Mouse (Mus musculus) kidney, embryonic 16.5 days (tissue): ENCODE results near the gene Igf2bp3. TPM values are rescaled to one million over a fixed set of nuclear protein-coding genes. Genes with fewer than 3 reads are reported as not detected.

Experiments used
- ATAC-seq: fragments of 200-750 bp; cut with Nextera tagmentation; 2 replicates; pipeline ENCODE4 v1.8.0; 2017; ENCODE audit warnings: moderate TSS enrichment; ENCODE audit not compliant: low FRiP score, low TSS enrichment
- H3K27ac ChIP-seq: fragments of 300-500 bp; sonication (generic); 2 replicates; pipeline ENCODE4 v1.5.1; 2014; ENCODE audit warnings: low read length
- H3K27me3 ChIP-seq: fragments of 300-500 bp; sonication (generic); 2 replicates; pipeline ENCODE4 v1.6.1; 2014; ENCODE audit warnings: low read length, control low read depth, mixed read lengths; ENCODE audit not compliant: insufficient read depth
- H3K36me3 ChIP-seq: fragments of 300-500 bp; sonication (generic); 2 replicates; pipeline ENCODE4 v1.6.1; 2014; ENCODE audit warnings: low read length, control low read depth, mixed read lengths; ENCODE audit not compliant: insufficient read depth
- H3K4me1 ChIP-seq: fragments of 300-500 bp; sonication (generic); 2 replicates; pipeline ENCODE4 v1.6.1; 2014; ENCODE audit warnings: low read length, control low read depth, mixed read lengths; ENCODE audit not compliant: insufficient read depth
- H3K4me2 ChIP-seq: fragments of 300-500 bp; sonication (generic); replicated peaks from 2 replicates; pipeline ENCODE4 v1.6.1; 2014; ENCODE audit warnings: low read depth, low read length
- H3K4me3 ChIP-seq: fragments of 300-500 bp; sonication (generic); 2 replicates; pipeline ENCODE4 v1.5.1; 2014; ENCODE audit warnings: mild to moderate bottlenecking, low read length
- H3K9ac ChIP-seq: fragments of 300-500 bp; sonication (generic); replicated peaks from 2 replicates; pipeline ENCODE4 v1.6.1; 2014; ENCODE audit warnings: low read length
- H3K9me3 ChIP-seq: fragments of 300-500 bp; sonication (generic); 2 replicates; pipeline ENCODE4 v1.6.1; 2016; ENCODE audit warnings: low read length, control low read depth
- WGBS: fragments of 180-500 bp; shearing (Covaris S2); extraction: QIAGEN DNeasy Blood & Tissue Kit; methylation state at CpG from one replicate; pipeline ENCODE4 v1.1.7; 2014; 5-methylcytosine and 5-hydroxymethylcytosine counted together
- polyA plus RNA-seq: library from polyadenylated mRNA; unstranded; fragments of >200 nt; fragmentation: Nextera tagmentation; extraction: Ambion mirVana; gene quantifications from 2 replicates; pipeline ENCODE4 v1.2.1, GENCODE M21; 2015

Igf2bp3 gene
- polyA plus RNA-seq, 1 experiment from 2014 or later: 40.8 TPM

DNA sequence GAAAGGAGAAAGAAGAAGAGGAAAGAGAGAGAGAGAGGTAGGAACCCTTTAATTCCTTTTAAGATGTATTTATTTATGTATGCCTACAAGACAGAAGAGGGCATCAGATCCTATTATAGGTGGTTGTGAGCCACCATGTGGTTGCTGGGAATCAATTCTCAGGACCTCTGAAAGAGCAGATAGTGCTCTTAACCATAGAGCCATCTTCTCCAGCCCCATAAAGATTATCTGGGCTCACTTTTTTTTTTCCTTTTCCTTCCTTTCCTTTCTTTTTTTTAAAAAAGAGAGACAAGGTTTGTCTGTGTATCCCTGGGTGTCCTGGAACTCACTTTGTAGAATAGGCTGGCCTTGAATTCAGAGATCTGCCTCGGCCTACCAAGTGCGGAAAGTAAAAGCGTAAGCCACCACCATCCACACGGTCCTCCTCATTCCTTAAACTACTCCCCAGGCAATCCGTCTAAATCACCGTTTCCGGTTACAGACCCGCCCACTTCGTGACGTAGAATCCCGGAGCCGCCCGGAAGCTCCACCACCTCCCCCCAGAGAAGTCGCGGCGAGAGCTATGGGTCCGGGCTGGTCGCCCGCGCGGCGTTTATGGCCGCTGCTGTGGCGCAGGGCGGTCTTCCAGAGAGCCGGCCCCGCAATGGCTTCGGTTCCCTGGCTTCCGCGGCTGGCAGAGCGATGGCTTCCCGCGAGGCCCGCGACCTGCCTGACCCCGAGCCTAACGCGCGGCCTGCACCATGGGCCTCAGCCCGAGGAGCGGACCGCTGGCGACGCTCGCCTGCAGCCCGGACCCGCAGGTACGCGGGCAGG, 141.2 kb downstream of the Igf2bp3 start, which contains the start of gene Malsu1:
Gene Malsu1, plus strand, starts transcription at position 492 of the 813 bp plus-strand sequence.
- Histone ChIP-seq H3K36me3 (no peaks in the 10 kb centered on the region), H3K9me3 (no peaks in the 10 kb centered on the region), H3K4me3 (peak within 1 kb of the TSS; percentile 99), H3K4me2 (peak within 1 kb of the TSS; percentile 88), H3K27me3 (no peaks in the 10 kb centered on the region), H3K27ac (peak within 1 kb of the TSS; percentile 84), H3K9ac (peak within 1 kb of the TSS; percentile 99), H3K4me1 (peaks cover 17% of the 10 kb centered on the region)
- peak; percentile 97 for ATAC-seq
- under 1% methylated on average over 49 of the region's 49 CpGs for WGBS

DNA sequence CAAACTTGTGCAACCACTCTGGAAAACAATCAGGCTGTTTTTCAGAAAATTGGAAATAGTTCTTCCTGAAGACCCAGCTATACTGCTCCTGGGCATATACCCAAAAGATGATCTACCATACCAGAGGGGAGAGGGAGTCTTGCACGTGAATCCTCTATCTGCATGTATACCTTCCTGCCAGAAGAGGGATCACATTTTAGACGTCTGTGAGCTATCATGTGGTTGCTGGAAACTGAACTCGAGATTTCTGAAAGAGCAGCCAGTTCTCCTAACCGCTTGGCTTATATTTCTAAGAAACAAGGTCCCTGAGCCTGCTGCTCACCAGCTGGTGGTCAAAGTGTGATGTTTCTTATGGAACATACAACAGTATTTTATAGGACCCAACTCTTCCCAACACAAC, 146.4 kb downstream of the Igf2bp3 start:
- no peak for ATAC-seq
- H3K4me3 ChIP-seq: no peak overlapping the region
- peaks cover 4% of the 10 kb centered on the region for H3K4me1 ChIP-seq
- H3K9ac ChIP-seq: no peak overlapping the region
- no peaks in the 10 kb centered on the region for H3K36me3 ChIP-seq
- H3K9me3 ChIP-seq: no peaks in the 10 kb centered on the region
- H3K27ac ChIP-seq: no peak overlapping the region
- no peak overlapping the region for H3K4me2 ChIP-seq
- no peaks in the 10 kb centered on the region for H3K27me3 ChIP-seq
- 32% methylated on average over 4 of the region's 4 CpGs for WGBS

DNA sequence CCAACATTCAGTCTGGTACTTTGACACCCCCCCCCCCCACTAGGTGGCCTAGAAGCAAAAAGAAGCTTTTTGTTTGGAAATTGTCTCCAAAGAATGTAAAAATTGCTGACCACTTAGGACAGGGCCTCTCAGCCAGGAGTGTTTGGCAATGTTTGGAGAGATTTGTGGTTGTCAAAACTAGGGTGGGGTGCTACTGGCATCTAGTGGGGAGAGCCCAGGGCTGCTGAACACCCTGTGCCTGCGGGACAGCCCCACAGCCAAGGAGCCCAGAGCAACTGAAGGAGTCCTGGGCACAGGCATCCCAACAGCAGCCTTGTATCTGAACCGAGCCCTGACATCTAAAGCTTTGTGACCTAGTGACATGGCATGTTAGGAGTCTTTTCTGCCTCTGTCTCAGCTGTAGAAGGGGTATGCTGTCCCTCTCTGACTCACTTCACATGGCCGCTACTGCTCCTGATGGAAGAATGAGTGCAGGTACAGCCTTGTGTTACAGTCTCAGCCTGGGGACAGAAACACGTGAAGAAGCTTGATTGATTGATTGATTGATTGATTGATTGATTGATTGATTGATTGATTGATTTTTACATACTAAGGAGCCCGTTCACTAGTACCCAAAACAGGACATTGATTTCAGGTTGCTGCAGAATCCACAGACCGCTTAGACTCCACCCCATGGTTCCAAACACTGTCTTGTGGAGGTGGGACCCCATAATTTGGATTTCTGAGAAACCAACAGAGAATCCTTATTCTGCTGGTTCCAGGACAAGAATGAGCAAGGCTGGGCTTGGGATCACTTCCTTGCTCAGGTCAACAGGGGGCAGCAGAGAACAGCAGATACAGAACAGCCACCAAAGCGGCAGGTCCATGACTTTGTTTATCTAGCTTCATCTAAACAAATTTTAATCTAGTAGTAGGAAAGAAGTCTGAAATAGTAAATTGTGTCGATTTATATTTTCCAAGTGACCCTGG, 157.4 kb downstream of the Igf2bp3 start:
- H3K36me3 ChIP-seq: no peaks in the 10 kb centered on the region
- no peak overlapping the region for H3K27ac ChIP-seq
- H3K4me2 ChIP-seq: no peak overlapping the region
- H3K4me1 ChIP-seq: no peaks in the 10 kb centered on the region; the same call in 1 of the 2 replicates
- no peaks in the 10 kb centered on the region for H3K9me3 ChIP-seq
- H3K9ac ChIP-seq: no peak overlapping the region
- ATAC-seq: peak; percentile 39
- WGBS: 36% methylated on average over 8 of the region's 8 CpGs
- H3K27me3 ChIP-seq: no peaks in the 10 kb centered on the region
- no peak overlapping the region for H3K4me3 ChIP-seq

DNA sequence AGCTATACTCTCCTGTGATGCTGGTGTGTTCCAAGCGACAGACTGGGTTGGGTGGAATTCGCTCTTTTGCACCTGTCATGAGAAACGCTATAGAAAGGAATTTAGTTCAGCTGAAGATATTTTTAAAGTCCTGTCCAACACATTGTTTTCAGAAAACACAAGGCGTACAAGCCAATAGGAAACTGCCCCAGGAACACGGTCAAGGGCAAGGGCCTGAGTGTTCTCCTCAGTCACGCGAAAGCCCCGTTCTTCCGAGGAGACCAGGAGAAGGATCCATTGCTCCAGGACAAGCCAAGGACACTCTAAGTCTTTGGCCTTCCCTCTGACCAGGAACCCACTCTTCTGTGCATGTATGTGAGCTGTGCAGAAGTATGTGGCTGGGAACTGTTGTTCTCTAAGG, 158.7 kb downstream of the Igf2bp3 start:
- H3K36me3 ChIP-seq: no peaks in the 10 kb centered on the region
- H3K4me3 ChIP-seq: no peak overlapping the region
- no peak overlapping the region for H3K9ac ChIP-seq
- no peak overlapping the region for H3K4me2 ChIP-seq
- no peak overlapping the region for H3K27ac ChIP-seq
- no peaks in the 10 kb centered on the region for H3K27me3 ChIP-seq
- no peak for ATAC-seq
- H3K4me1 ChIP-seq: no peaks in the 10 kb centered on the region; the same call in 1 of the 2 replicates
- no peaks in the 10 kb centered on the region for H3K9me3 ChIP-seq
- 77% methylated on average over 9 of the region's 9 CpGs for WGBS

DNA sequence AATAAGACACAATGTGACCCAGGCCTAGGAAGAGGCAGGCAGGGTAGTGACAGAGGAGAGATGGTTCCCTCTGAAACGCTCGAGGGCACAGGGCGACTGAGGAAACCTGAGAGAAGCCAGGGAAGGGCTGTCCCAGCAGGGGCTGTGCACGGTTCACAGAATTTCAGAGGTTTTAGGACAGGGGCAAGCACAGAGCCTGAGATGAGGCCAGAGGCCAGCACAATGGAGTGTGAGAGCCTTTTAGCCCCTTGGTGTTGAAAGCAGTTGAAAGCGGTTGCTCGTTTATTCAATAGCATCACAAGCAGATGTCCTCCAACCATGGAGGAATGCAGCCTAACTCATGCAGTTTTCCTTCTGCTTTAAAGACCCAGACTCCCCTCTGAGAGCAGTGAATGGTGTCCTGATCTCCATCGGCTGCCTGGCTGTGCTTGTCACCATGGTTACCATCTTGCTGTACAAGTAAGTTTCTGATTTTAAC, 159.5 kb downstream of the Igf2bp3 start:
- no peak overlapping the region for H3K4me2 ChIP-seq
- 15% methylated on average over 7 of the region's 7 CpGs for WGBS
- H3K4me3 ChIP-seq: no peak overlapping the region
- no peak overlapping the region for H3K27ac ChIP-seq
- peak; percentile 47; the same call in 1 of the 2 replicates for ATAC-seq
- H3K36me3 ChIP-seq: no peaks in the 10 kb centered on the region
- no peaks in the 10 kb centered on the region; the same call in 1 of the 2 replicates for H3K4me1 ChIP-seq
- H3K27me3 ChIP-seq: no peaks in the 10 kb centered on the region
- H3K9me3 ChIP-seq: no peaks in the 10 kb centered on the region
- H3K9ac ChIP-seq: no peak overlapping the region

DNA sequence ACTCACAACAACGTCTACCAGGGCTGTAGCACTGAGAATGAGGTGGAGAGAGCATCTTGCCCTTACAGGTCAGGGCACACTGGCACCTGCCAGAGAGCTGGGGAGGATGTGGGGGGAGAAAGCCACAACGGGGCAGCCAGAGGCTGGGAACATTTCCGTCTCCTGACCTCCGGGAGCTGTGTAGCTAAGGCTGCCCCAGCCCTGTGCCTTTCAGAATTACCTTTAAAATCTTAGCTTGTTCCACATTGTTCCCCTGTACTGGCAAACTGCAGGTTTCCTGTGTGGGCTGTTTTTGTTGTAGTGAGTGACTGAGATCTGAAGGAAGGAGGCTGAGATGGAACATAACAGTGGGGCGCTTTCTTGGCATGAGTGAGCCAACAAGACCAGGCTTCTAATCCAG, 162.6 kb downstream of the Igf2bp3 start:
- no peak overlapping the region for H3K27ac ChIP-seq
- ATAC-seq: no peak
- 63% methylated on average over 5 of the region's 5 CpGs for WGBS

DNA sequence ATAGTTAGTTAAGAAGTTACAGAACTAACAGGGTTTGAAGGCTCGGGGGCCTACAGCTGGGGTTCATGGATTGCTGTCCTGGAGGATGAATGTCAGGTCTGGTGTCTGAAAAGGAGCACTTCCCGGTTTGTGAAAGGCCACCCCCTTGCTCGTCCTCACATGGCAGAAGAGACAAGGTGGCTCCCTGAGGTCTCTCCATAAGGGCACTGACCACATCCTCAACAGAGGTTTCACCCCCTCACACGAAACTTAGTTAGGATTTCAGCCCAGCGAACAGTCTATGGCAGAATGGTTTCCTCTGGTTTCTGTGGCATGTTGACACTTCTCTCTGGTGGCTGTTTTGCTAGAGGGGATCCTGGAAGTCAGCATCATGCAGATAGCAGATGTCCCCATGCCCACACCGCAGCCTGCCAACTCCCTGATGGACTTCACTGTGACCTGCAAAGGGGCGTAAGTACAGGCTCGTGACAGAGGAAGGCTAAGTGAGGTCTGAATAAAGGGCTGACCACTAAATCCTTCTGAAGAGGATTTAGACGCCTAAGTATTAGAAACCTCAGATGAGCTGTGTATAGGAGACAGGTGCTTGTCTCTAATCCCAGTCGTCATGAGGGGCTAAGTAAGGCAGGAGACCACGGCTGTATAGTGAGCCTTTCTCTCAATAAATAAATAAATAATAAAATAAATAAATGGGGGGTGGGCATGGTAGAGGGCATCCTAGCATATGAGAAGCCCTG, 163.9 kb downstream of the Igf2bp3 start:
- no peak overlapping the region for H3K4me3 ChIP-seq
- no peaks in the 10 kb centered on the region for H3K36me3 ChIP-seq
- WGBS: 75% methylated on average over 11 of the region's 11 CpGs
- no peaks in the 10 kb centered on the region for H3K9me3 ChIP-seq
- no peak overlapping the region for H3K9ac ChIP-seq
- H3K27me3 ChIP-seq: no peaks in the 10 kb centered on the region
- ATAC-seq: no peak
- no peaks in the 10 kb centered on the region; the same call in 1 of the 2 replicates for H3K4me1 ChIP-seq
- H3K27ac ChIP-seq: no peak overlapping the region
- no peak overlapping the region for H3K4me2 ChIP-seq

More for the DNA sequence above, 162.6 kb downstream of the Igf2bp3 start:
- no peak overlapping the region for H3K4me3 ChIP-seq
- H3K9me3 ChIP-seq: no peaks in the 10 kb centered on the region
- no peak overlapping the region for H3K9ac ChIP-seq
- no peaks in the 10 kb centered on the region for H3K36me3 ChIP-seq
- H3K4me1 ChIP-seq: no peaks in the 10 kb centered on the region; the same call in 1 of the 2 replicates
- no peaks in the 10 kb centered on the region for H3K27me3 ChIP-seq
- no peak overlapping the region for H3K4me2 ChIP-seq

DNA sequence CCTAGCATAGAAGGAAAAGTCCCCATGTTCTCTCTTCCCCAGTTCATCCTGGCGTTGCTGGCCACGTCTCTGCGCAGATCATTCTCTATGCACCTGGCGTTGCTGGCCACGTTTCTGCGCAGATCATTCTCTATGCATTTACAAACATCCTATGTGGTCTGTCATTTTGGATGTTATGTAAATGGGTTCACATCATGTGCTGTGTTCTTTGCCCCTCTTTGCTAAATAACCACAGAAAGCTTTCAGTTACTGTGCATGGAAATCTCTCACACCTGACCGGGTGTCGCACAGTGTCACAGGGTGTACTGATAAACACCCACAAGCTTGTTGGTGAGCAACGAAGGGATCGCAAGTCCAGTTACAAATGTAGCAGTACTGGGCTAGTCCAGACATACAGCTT, 166.4 kb downstream of the Igf2bp3 start:
- Histone ChIP-seq H3K27ac (no peak overlapping the region), H3K36me3 (no peaks in the 10 kb centered on the region), H3K9ac (no peak overlapping the region), H3K9me3 (no peaks in the 10 kb centered on the region), H3K4me1 (no peaks in the 10 kb centered on the region), H3K4me2 (no peak overlapping the region), H3K27me3 (no peaks in the 10 kb centered on the region), H3K4me3 (no peak overlapping the region)
- WGBS: 93% methylated on average over 10 of the region's 10 CpGs
- ATAC-seq: no peak

DNA sequence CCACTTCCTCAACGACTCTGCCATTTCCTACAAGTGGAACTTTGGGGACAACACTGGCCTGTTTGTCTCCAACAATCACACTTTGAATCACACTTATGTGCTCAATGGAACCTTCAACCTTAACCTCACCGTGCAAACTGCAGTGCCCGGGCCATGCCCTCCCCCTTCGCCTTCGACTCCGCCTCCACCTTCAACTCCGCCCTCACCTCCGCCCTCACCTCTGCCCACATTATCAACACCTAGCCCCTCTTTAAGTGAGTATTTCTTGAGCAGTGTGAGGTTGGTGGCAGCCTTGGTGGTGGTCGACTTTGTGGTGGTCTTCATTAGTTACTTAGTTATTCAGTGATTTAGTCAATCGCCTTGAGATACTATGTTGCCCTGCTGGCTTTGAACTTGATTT, 166.9 kb downstream of the Igf2bp3 start:
- Histone ChIP-seq H3K4me3 (no peak overlapping the region), H3K27ac (no peak overlapping the region), H3K4me1 (no peaks in the 10 kb centered on the region), H3K27me3 (no peaks in the 10 kb centered on the region), H3K4me2 (no peak overlapping the region), H3K9me3 (no peaks in the 10 kb centered on the region), H3K36me3 (no peaks in the 10 kb centered on the region), H3K9ac (no peak overlapping the region)
- 73% methylated on average over 10 of the region's 10 CpGs for WGBS
- no peak for ATAC-seq
